In the genomic region with DNA sequence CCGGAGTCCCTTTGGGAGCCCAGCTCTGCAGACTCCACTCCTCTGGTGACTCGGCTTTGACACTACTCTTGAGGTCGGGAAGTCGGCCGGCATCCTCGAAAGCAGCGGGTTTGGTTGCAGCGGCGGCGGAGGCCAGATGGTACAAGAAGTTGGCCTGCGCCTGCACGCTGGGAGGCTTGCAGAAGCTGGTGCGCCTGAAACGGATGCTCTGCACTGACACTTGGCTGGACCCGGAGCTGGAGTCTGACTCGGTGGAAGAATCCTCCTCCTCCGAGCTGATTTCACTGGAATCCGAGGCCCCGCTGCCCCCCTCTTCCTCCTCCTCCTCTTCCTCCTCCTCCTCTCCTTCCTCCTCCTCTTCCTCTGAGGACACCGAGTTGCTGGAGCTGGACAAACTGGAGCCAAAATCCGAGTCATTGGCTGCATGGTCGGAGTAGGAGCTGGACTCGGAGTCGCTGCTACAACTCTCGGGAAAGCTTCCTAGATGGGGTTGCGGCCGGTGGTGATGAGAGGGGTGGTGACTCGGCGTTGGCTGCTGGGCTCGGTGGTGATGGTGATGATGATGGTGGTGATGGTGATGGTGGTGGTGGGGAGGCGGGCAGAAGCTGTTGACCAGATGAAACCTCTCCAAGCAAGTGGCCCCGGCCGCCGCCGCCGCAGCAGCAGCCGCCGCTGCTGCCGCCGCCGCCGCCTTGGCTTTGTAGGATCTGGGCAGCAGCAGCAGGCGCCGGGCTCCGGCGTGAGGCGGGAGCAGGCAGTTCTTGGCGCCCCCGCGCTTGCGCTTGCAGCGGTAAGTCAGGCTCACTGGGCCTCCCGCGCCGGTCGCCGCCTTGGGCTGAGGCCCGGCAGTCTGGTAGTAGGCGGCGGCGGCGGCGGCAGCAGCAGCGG, we compare ENCODE assay signal across 7 mouse cellular contexts. TPM values are rescaled to one million over a fixed set of nuclear protein-coding genes. Genes with fewer than 3 reads are reported as not detected.
DNase-seq lines count a peak whose midpoint lies in the region; ATAC-seq and TF ChIP-seq lines count a peak whose summit lies in the region.

No protein-coding gene starts in this region.

- peak overlapping the region; percentile 85 for H3K4me3 ChIP-seq in small intestine, adult 2 months (ENCODE audit: low read depth, low read length)

- no peak for TF ChIP-seq POLR2A in small intestine, adult 2 months (IDR thresholded peaks at IDR 0.05; ENCODE audit: low read depth, low read length)

- 1% methylated on average over 64 of the region's 64 CpGs for WGBS in small intestine, adult 2 months

- DNase-seq in cerebellum, postnatal 36 days: peak; percentile 69 to 73
- DNase-seq in gastrocnemius, postnatal 25 days: peak; percentile 77
- peak; percentile 74 for DNase-seq in induced T-regulatory cell, adult 2 months (ENCODE audit: low read depth)
- DNase-seq in left cerebral cortex, postnatal 36 days (ENCODE audit: low spot score in 2 of 2): peak; percentile 67 to 73

- peaks cover 58% of the 10 kb centered on the region for H3K27me3 ChIP-seq in small intestine, adult 2 months (ENCODE audit: control insufficient read depth, insufficient read depth, low read length)

- no peaks in the 10 kb centered on the region; the same call in 1 of the 2 replicates for H3K4me1 ChIP-seq in small intestine, adult 2 months (ENCODE audit: control insufficient read depth, insufficient read depth, insufficient read length, low read length)

- no peak for TF ChIP-seq CTCF in small intestine, adult 2 months (IDR thresholded peaks at IDR 0.05; ENCODE audit: extremely low read depth, insufficient read length, insufficient replicate concordance, low read depth, low read length)

- no peaks in the 10 kb centered on the region for H3K36me3 ChIP-seq in small intestine, adult 2 months (ENCODE audit: control insufficient read depth, insufficient read depth, low read length)

- intact Hi-C loops in left cerebral cortex, postnatal 36 days (cut with DNase I): loop anchor here (2.0 kb wide), 1 partner anchor 16 kb away; no protein-coding TSS in a partner anchor

- peak overlapping the region; percentile 67 for H3K27ac ChIP-seq in small intestine, adult 2 months (ENCODE audit: insufficient read depth, low read depth, low read length)

- peak; percentile 41 for ATAC-seq in activated CD4-positive, CD25-positive, alpha-beta regulatory T cell, adult 4 months
- peak; percentile 53 for ATAC-seq in megakaryocyte progenitor cell, adult 5-6 weeks (replicated peaks; ENCODE audit: poor library complexity)

RNA-seq across cellular contexts. Expression of a gene that starts 1.8 kb away (rescaled TPM):
- polyA plus RNA-seq in activated CD4-positive, CD25-positive, alpha-beta regulatory T cell, adult 4 months (2017; shearing (Covaris generic)): under 1 TPM; 0.25 to 0.48 TPM
- under 1 TPM; 0.32 to 0.54 TPM for total RNA-seq in gastrocnemius, postnatal 25 days (2021)
- 10 to 100 TPM in 1 of 2 experiments, 1 to 10 TPM in 1; 8.8 to 10.0 TPM for total RNA-seq in left cerebral cortex, postnatal 36 days (2021)
- total RNA-seq in megakaryocyte progenitor cell, adult 5-6 weeks (2015): not detected in 2 replicates
- 0.14 TPM in 1 of 2 replicates, not detected in the other for total RNA-seq in megakaryocyte progenitor cell, adult 5-6 weeks (2017)
- polyA plus RNA-seq in small intestine, adult 2 months (2012; rRNA removed): 0.23 and 0.63 TPM in 2 replicates

RNA-seq across cellular contexts. Expression of a gene that starts 8.0 kb away (rescaled TPM):
- polyA plus RNA-seq in activated CD4-positive, CD25-positive, alpha-beta regulatory T cell, adult 4 months (2017; shearing (Covaris generic)): 10 to 100 TPM; 34.0 to 36.9 TPM
- total RNA-seq in gastrocnemius, postnatal 25 days (2021): 10 to 100 TPM; 15.1 to 18.5 TPM
- total RNA-seq in left cerebral cortex, postnatal 36 days (2021): 10 to 100 TPM; 49.4 to 57.6 TPM
- total RNA-seq in megakaryocyte progenitor cell, adult 5-6 weeks (2015): 62.3 and 96.1 TPM in 2 replicates
- 41.4 and 57.9 TPM in 2 replicates for total RNA-seq in megakaryocyte progenitor cell, adult 5-6 weeks (2017)
- polyA plus RNA-seq in small intestine, adult 2 months (2012; rRNA removed): 10.1 and 22.4 TPM in 2 replicates

RNA-seq across cellular contexts. Expression of a gene that starts 9.5 kb away (rescaled TPM):
- polyA plus RNA-seq in activated CD4-positive, CD25-positive, alpha-beta regulatory T cell, adult 4 months (2017; shearing (Covaris generic)): 1 to 10 TPM; 2.3 to 2.9 TPM
- 1 to 10 TPM in 1 of 2 experiments, under 1 TPM in 1; 0.20 to 1.6 TPM for total RNA-seq in gastrocnemius, postnatal 25 days (2021)
- total RNA-seq in left cerebral cortex, postnatal 36 days (2021): 1 to 10 TPM; 2.1 to 3.2 TPM
- total RNA-seq in megakaryocyte progenitor cell, adult 5-6 weeks (2015): not detected in 2 replicates
- not detected in 2 replicates for total RNA-seq in megakaryocyte progenitor cell, adult 5-6 weeks (2017)
- polyA plus RNA-seq in small intestine, adult 2 months (2012; rRNA removed): 0.52 and 0.70 TPM in 2 replicates

RNA-seq across cellular contexts. Expression of a gene that starts 50.2 kb away (rescaled TPM):
- polyA plus RNA-seq in activated CD4-positive, CD25-positive, alpha-beta regulatory T cell, adult 4 months (2017; shearing (Covaris generic)): not detected
- not detected for total RNA-seq in gastrocnemius, postnatal 25 days (2021)
- total RNA-seq in left cerebral cortex, postnatal 36 days (2021): not detected
- total RNA-seq in megakaryocyte progenitor cell, adult 5-6 weeks (2015): not detected in 2 replicates
- total RNA-seq in megakaryocyte progenitor cell, adult 5-6 weeks (2017): not detected in 2 replicates
- not detected in 2 replicates for polyA plus RNA-seq in small intestine, adult 2 months (2012; rRNA removed)

Comparison
In these comparisons a context has a peak if more than half of its experiments do, and no peak if none do; other contexts are left out.
1. Peak in every context shown above with its lines: DNase-seq, ATAC-seq, H3K4me3 ChIP-seq and H3K27ac ChIP-seq.
2. RNA of a gene that starts 1.8 kb away (total RNA-seq): 8.8 to 10.0 TPM in left cerebral cortex, postnatal 36 days; 0.32 to 0.54 TPM in gastrocnemius, postnatal 25 days and 0.14 TPM in megakaryocyte progenitor cell, adult 5-6 weeks; every median in the first group is over 4 times any median in the second.